Mouse (Mus musculus) C2C12 (cell line): ENCODE results near the gene Xpo4.

ENCODE experiments used
- CEBPB ChIP-seq: IDR thresholded peaks from one replicate; pipeline ENCODE4 v1.6.1; 2011; ENCODE audit warnings: low read depth, mild to moderate bottlenecking, control low read depth, moderate library complexity
- CTCF ChIP-seq: IDR thresholded peaks from one replicate; pipeline ENCODE4 v1.5.1; 2011; ENCODE audit not compliant: control insufficient read depth, insufficient read depth, insufficient read length
- MAX ChIP-seq: IDR thresholded peaks from one replicate; pipeline ENCODE4 v1.6.1; 2011; ENCODE audit warnings: mild to moderate bottlenecking, control low read depth
- USF1 ChIP-seq: IDR thresholded peaks from one replicate; pipeline ENCODE4 v1.6.1; 2011; ENCODE audit warnings: low read depth, mild to moderate bottlenecking, control low read depth, moderate library complexity

- TF ChIP-seq CEBPB (no peak), USF1 (no peak), CTCF (no peak), MAX (no peak)
Measured at GRCm38 (mm10) chr14:57611034-57611433, 54.2 kb downstream of the Xpo4 start.
